Mouse (Mus musculus): ENCODE results near the gene Sulf2. TPM values are rescaled to one million over a fixed set of nuclear protein-coding genes. Genes with fewer than 3 reads are reported as not detected.

Gene Sulf2
- polyA plus RNA-seq, 1 experiment from 2014 or later: 235 TPM

- Histone ChIP-seq H3K27me3 (ENCODE audit: control insufficient read depth, insufficient read depth, low read length) (no peaks in the 10 kb centered on the region), H3K4me1 (ENCODE audit: control insufficient read depth, insufficient read depth, low read length) (peaks cover 38% of the 10 kb centered on the region), H3K9me3 (ENCODE audit: control insufficient read depth, low read depth, low read length) (no peaks in the 10 kb centered on the region), H3K9ac (replicated peaks; ENCODE audit: low read depth, low read length) (no peak overlapping the region), H3K4me2 (replicated peaks; ENCODE audit: low read depth, low read length) (no peak overlapping the region), H3K4me3 (ENCODE audit: low read depth, low read length) (no peak overlapping the region), H3K27ac (ENCODE audit: low read length) (no peak overlapping the region), H3K36me3 (ENCODE audit: control insufficient read depth, insufficient read depth, low read length) (no peaks in the 10 kb centered on the region)
- 85% methylated on average over 15 of the region's 15 CpGs for WGBS
- ATAC-seq (ENCODE audit: insufficient number of reproducible peaks, insufficient read depth, low FRiP score, low read depth): no peak
These were observed 26.7 kb upstream of the Sulf2 start for GRCm38 (mm10) chr2:166182009-166182685.

DNA sequence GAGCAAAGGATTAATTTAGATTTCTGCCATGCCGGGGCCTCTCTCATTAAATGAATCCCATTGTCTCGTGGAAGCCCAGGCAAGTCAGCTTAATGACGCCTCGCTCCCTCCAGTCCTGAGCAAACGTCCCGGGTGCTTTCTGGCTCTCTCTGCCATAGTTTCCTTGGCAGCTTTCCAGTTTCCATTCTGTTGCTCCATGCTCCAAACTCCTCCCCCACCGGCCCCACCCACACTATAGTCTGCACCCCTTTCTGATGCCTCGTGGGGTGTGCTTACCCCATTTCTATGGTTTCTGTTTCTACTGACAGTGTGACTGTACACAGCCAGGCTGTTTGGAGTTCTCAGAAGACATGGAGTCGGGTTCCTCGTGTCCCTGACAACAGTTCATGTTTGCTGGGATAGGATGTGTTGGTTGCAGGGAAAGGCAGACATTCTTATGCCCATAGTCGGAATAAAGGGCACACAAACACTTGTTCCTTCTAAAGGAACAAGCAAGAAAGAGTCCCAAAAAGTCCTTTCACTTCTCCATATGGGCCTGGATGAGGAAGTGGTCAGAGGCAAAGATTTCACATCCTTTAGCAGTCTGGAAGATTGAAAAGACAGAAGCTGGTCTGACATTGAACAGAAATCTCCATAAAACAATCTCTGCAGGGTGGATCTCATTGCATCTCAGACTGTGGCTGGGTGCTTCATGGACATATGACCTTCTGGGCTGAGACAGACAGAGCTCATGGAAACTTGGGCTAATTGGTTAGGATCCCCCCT lies 25.5 kb upstream of the Sulf2 start:
- H3K4me2 ChIP-seq (replicated peaks; ENCODE audit: low read depth, low read length): no peak overlapping the region
- no peaks in the 10 kb centered on the region for H3K27me3 ChIP-seq (ENCODE audit: control insufficient read depth, insufficient read depth, low read length)
- ATAC-seq (ENCODE audit: insufficient number of reproducible peaks, insufficient read depth, low FRiP score, low read depth): peak; percentile 48
- H3K9me3 ChIP-seq (ENCODE audit: control insufficient read depth, low read depth, low read length): no peaks in the 10 kb centered on the region
- no peak overlapping the region; the same call in 1 of the 2 replicates for H3K9ac ChIP-seq (replicated peaks; ENCODE audit: low read depth, low read length)
- no peaks in the 10 kb centered on the region for H3K36me3 ChIP-seq (ENCODE audit: control insufficient read depth, insufficient read depth, low read length)
- WGBS: 21% methylated on average over 11 of the region's 11 CpGs
- H3K4me1 ChIP-seq (ENCODE audit: control insufficient read depth, insufficient read depth, low read length): peaks cover 33% of the 10 kb centered on the region
- H3K4me3 ChIP-seq (ENCODE audit: low read depth, low read length): no peak overlapping the region
- peak overlapping the region; percentile 90 for H3K27ac ChIP-seq (ENCODE audit: low read length)

DNA sequence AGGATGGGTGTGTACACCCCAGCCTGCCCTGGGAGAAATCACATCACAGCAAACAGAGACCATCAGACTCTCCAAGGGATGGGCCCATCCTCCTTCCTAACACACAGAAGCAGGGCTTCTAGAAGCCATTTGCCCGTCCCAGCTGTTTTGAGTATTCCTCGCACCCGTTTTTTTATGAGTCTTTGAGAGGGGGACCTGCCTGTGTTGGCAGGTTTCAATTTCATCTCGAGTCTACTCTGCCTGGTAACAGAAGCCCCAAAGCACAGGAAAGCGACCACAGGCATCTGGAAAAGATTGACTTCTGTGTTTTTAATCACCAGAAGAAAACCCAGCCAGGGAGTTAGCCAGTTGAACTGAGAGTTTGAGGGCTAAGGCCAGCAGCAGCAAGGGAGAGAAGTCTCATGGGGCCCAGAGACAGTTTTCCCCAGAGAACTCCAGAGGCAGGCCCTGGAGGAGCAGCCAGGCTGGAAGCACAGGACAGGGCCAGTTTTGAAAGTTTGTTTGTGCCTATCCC lies 24.7 kb upstream of the Sulf2 start:
- H3K4me2 ChIP-seq (replicated peaks; ENCODE audit: low read depth, low read length): no peak overlapping the region
- H3K9ac ChIP-seq (replicated peaks; ENCODE audit: low read depth, low read length): no peak overlapping the region; the same call in 1 of the 2 replicates
- H3K27ac ChIP-seq (ENCODE audit: low read length): peak overlapping the region; percentile 90
- ATAC-seq (ENCODE audit: insufficient number of reproducible peaks, insufficient read depth, low FRiP score, low read depth): no peak
- no peak overlapping the region for H3K4me3 ChIP-seq (ENCODE audit: low read depth, low read length)
- H3K27me3 ChIP-seq (ENCODE audit: control insufficient read depth, insufficient read depth, low read length): no peaks in the 10 kb centered on the region
- H3K36me3 ChIP-seq (ENCODE audit: control insufficient read depth, insufficient read depth, low read length): no peaks in the 10 kb centered on the region
- WGBS: 32% methylated on average over 5 of the region's 5 CpGs
- H3K9me3 ChIP-seq (ENCODE audit: control insufficient read depth, low read depth, low read length): no peaks in the 10 kb centered on the region
- H3K4me1 ChIP-seq (ENCODE audit: control insufficient read depth, insufficient read depth, low read length): peaks cover 39% of the 10 kb centered on the region

DNA sequence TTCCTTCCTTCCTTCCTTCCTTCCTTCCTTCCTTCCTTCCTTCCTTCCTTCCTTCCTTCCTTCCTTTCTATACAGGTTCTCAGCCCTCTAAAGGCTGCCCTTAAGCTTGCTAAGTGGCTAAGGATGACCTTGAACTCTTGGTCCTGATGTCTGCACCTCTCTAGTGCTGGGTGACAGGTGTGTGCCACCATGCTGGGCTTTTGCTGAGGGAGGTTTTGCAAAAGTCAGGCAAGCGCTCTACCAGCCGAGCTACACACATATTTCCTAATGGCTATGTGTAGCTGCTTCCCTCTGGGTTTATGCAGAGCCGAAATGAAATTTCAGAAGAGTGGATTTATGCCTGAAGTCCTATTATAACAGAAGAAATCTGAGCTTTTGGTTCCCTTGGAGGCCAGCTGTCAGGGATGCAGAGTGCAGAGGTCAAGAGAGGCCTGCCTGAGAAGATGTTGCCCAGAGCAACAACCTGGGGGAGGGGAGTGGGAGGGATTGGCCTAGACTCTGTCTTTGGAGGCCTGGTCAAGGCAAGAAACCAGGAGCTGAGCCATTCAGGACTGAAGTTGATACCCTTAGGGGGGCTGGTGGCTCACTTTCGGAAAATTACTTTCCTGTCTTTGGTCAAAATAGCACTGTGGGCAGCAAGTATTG lies 24.1 kb upstream of the Sulf2 start:
- 44% methylated on average over 4 of the region's 4 CpGs for WGBS
- Histone ChIP-seq H3K4me2 (replicated peaks; ENCODE audit: low read depth, low read length) (no peak overlapping the region), H3K4me3 (ENCODE audit: low read depth, low read length) (no peak overlapping the region), H3K4me1 (ENCODE audit: control insufficient read depth, insufficient read depth, low read length) (peaks cover 40% of the 10 kb centered on the region), H3K27ac (ENCODE audit: low read length) (peak overlapping the region; percentile 90), H3K9me3 (ENCODE audit: control insufficient read depth, low read depth, low read length) (no peaks in the 10 kb centered on the region), H3K36me3 (ENCODE audit: control insufficient read depth, insufficient read depth, low read length) (no peaks in the 10 kb centered on the region), H3K27me3 (ENCODE audit: control insufficient read depth, insufficient read depth, low read length) (no peaks in the 10 kb centered on the region), H3K9ac (replicated peaks; ENCODE audit: low read depth, low read length) (no peak overlapping the region; the same call in 1 of the 2 replicates)
- ATAC-seq (ENCODE audit: insufficient number of reproducible peaks, insufficient read depth, low FRiP score, low read depth): no peak

- Histone ChIP-seq H3K27me3 (ENCODE audit: control insufficient read depth, insufficient read depth, low read length) (no peaks in the 10 kb centered on the region), H3K27ac (ENCODE audit: low read length) (peak overlapping the region; percentile 68; the same call in 1 of the 2 replicates), H3K4me1 (ENCODE audit: control insufficient read depth, insufficient read depth, low read length) (peaks cover 34% of the 10 kb centered on the region), H3K4me3 (ENCODE audit: low read depth, low read length) (no peak overlapping the region), H3K9me3 (ENCODE audit: control insufficient read depth, low read depth, low read length) (no peaks in the 10 kb centered on the region), H3K36me3 (ENCODE audit: control insufficient read depth, insufficient read depth, low read length) (no peaks in the 10 kb centered on the region), H3K9ac (replicated peaks; ENCODE audit: low read depth, low read length) (no peak overlapping the region), H3K4me2 (replicated peaks; ENCODE audit: low read depth, low read length) (no peak overlapping the region)
- WGBS: 50% methylated on average over 8 of the region's 8 CpGs
- ATAC-seq (ENCODE audit: insufficient number of reproducible peaks, insufficient read depth, low FRiP score, low read depth): no peak
These were observed 20.2 kb upstream of the Sulf2 start for GRCm38 (mm10) chr2:166175552-166176136.

GRCm38 (mm10) chr2:166175145-166175544 lies 19.7 kb upstream of the Sulf2 start:
- no peaks in the 10 kb centered on the region for H3K27me3 ChIP-seq (ENCODE audit: control insufficient read depth, insufficient read depth, low read length)
- H3K4me3 ChIP-seq (ENCODE audit: low read depth, low read length): no peak overlapping the region
- no peaks in the 10 kb centered on the region for H3K9me3 ChIP-seq (ENCODE audit: control insufficient read depth, low read depth, low read length)
- no peak overlapping the region for H3K4me2 ChIP-seq (replicated peaks; ENCODE audit: low read depth, low read length)
- H3K9ac ChIP-seq (replicated peaks; ENCODE audit: low read depth, low read length): no peak overlapping the region
- peak overlapping the region; percentile 68; the same call in 1 of the 2 replicates for H3K27ac ChIP-seq (ENCODE audit: low read length)
- H3K4me1 ChIP-seq (ENCODE audit: control insufficient read depth, insufficient read depth, low read length): peaks cover 33% of the 10 kb centered on the region
- ATAC-seq (ENCODE audit: insufficient number of reproducible peaks, insufficient read depth, low FRiP score, low read depth): peak; percentile 51; the same call in 1 of the 2 replicates
- 7% methylated on average over 3 of the region's 3 CpGs for WGBS
- no peaks in the 10 kb centered on the region for H3K36me3 ChIP-seq (ENCODE audit: control insufficient read depth, insufficient read depth, low read length)

- Histone ChIP-seq H3K9me3 (ENCODE audit: control insufficient read depth, low read depth, low read length) (no peaks in the 10 kb centered on the region), H3K4me2 (replicated peaks; ENCODE audit: low read depth, low read length) (no peak overlapping the region), H3K27me3 (ENCODE audit: control insufficient read depth, insufficient read depth, low read length) (no peaks in the 10 kb centered on the region), H3K4me3 (ENCODE audit: low read depth, low read length) (no peak overlapping the region), H3K4me1 (ENCODE audit: control insufficient read depth, insufficient read depth, low read length) (peaks cover 30% of the 10 kb centered on the region), H3K36me3 (ENCODE audit: control insufficient read depth, insufficient read depth, low read length) (no peaks in the 10 kb centered on the region), H3K27ac (ENCODE audit: low read length) (no peak overlapping the region), H3K9ac (replicated peaks; ENCODE audit: low read depth, low read length) (no peak overlapping the region)
- no peak for ATAC-seq (ENCODE audit: insufficient number of reproducible peaks, insufficient read depth, low FRiP score, low read depth)
- WGBS: 70% methylated on average over 5 of the region's 5 CpGs
These were observed 17.7 kb upstream of the Sulf2 start for GRCm38 (mm10) chr2:166173169-166173568.

DNA sequence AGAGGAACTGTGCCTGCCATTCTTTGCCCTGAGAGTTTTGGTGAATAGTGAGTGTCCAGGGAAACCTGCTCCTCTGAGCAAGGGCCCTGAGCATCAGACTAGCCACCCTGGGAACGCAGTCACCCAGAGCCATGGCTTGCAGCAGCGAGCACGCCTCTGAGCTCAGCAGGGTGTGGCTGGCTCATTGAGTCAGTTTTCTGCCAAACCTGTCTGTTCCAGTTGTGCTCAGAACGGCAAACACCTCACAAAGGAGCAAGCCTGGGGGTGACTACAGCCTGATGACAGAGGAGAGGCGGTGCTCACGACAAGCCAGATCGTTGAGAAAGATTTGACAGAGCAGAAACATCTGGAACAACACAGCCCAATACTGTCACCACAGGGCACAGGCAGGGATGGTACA lies 14.7 kb upstream of the Sulf2 start:
- Histone ChIP-seq H3K4me3 (ENCODE audit: low read depth, low read length) (no peak overlapping the region), H3K4me1 (ENCODE audit: control insufficient read depth, insufficient read depth, low read length) (peaks cover 20% of the 10 kb centered on the region; the same call in 1 of the 2 replicates), H3K4me2 (replicated peaks; ENCODE audit: low read depth, low read length) (no peak overlapping the region), H3K27ac (ENCODE audit: low read length) (peak overlapping the region; percentile 61; the same call in 1 of the 2 replicates), H3K27me3 (ENCODE audit: control insufficient read depth, insufficient read depth, low read length) (no peaks in the 10 kb centered on the region), H3K9me3 (ENCODE audit: control insufficient read depth, low read depth, low read length) (no peaks in the 10 kb centered on the region), H3K36me3 (ENCODE audit: control insufficient read depth, insufficient read depth, low read length) (no peaks in the 10 kb centered on the region), H3K9ac (replicated peaks; ENCODE audit: low read depth, low read length) (no peak overlapping the region)
- ATAC-seq (ENCODE audit: insufficient number of reproducible peaks, insufficient read depth, low FRiP score, low read depth): peak; percentile 74
- WGBS: 47% methylated on average over 7 of the region's 7 CpGs

Data from stomach, embryonic 14.5 days (tissue).